Mouse (Mus musculus): Measurements from ENCODE around the gene Olfr1026. TPM values are rescaled to one million over a fixed set of nuclear protein-coding genes. Genes with fewer than 3 reads are reported as not detected.

Olfr1026 gene
- polyA plus RNA-seq, 1 experiment = not detected

GRCm38 (mm10) chr2:85973595-85973994 lies 52.2 kb downstream of the Olfr1026 start, which contains the start of gene Olfr1029:
TSS of gene Olfr1029 (plus strand) at chr2:85973895.
- Histone ChIP-seq H3K4me3 (ENCODE audit: insufficient read depth, poor library complexity, severe bottlenecking) (no peak within 1 kb of the TSS), H3K79me3 (ENCODE audit: low read depth) (no peaks in the 10 kb centered on the region), H3K36me3 (ENCODE audit: control insufficient read depth, insufficient read depth) (no peaks in the 10 kb centered on the region), H3ac (ENCODE audit: control insufficient read depth, insufficient read length, low read depth) (no peak within 1 kb of the TSS), H3K79me2 (ENCODE audit: control insufficient read depth, insufficient read depth) (no peaks in the 10 kb centered on the region), H3K27me3 (ENCODE audit: control insufficient read depth, insufficient read depth, insufficient read length) (no peaks in the 10 kb centered on the region)
- TF ChIP-seq MYOG (IDR thresholded peaks at IDR 0.05; ENCODE audit: control insufficient read depth, extremely low read depth, insufficient read length) (no peak), CEBPB (IDR thresholded peaks at IDR 0.05; ENCODE audit: low read depth) (no peak), CTCF (IDR thresholded peaks at IDR 0.05; ENCODE audit: control insufficient read depth, insufficient read depth, insufficient read length) (no peak), USF1 (IDR thresholded peaks at IDR 0.05; ENCODE audit: low read depth) (no peak), MAX (IDR thresholded peaks at IDR 0.05) (no peak), FOSL1 (IDR thresholded peaks at IDR 0.05; ENCODE audit: insufficient read depth, low read length, poor library complexity, severe bottlenecking) (no peak), MYOD1 (IDR thresholded peaks at IDR 0.05; ENCODE audit: control insufficient read depth, insufficient read length, low read depth) (no peak)

Other genes starting within 250 kb of the Olfr1026 start
- not detected for gene Olfr1006, start 242.8 kb upstream of the Olfr1026 start, polyA plus RNA-seq (2012; fragmentation: generic; extraction: Trizol)
- gene Olfr1008, start 232.1 kb upstream of the Olfr1026 start, polyA plus RNA-seq (2012; fragmentation: generic; extraction: Trizol) = not detected
- not detected for gene Olfr1009, start 206.1 kb upstream of the Olfr1026 start, polyA plus RNA-seq (2012; fragmentation: generic; extraction: Trizol)
- gene Olfr1012, start 158.8 kb upstream of the Olfr1026 start, polyA plus RNA-seq (2012; fragmentation: generic; extraction: Trizol) = not detected
- gene Olfr1013, start 154.5 kb upstream of the Olfr1026 start, polyA plus RNA-seq (2012; fragmentation: generic; extraction: Trizol) = not detected
- gene Olfr1014, start 148.8 kb upstream of the Olfr1026 start, polyA plus RNA-seq (2012; fragmentation: generic; extraction: Trizol) = not detected
- gene Olfr1015, start 139.5 kb upstream of the Olfr1026 start, polyA plus RNA-seq (2012; fragmentation: generic; extraction: Trizol) = not detected
- gene Olfr1016, start 119.0 kb upstream of the Olfr1026 start, polyA plus RNA-seq (2012; fragmentation: generic; extraction: Trizol) = not detected
- not detected for gene Olfr1018, start 103.1 kb upstream of the Olfr1026 start, polyA plus RNA-seq (2012; fragmentation: generic; extraction: Trizol)
- not detected for gene Olfr1019, start 76.1 kb upstream of the Olfr1026 start, polyA plus RNA-seq (2012; fragmentation: generic; extraction: Trizol)
- not detected for gene Olfr1020, start 74.5 kb upstream of the Olfr1026 start, polyA plus RNA-seq (2012; fragmentation: generic; extraction: Trizol)
- not detected for gene Olfr1022, start 53.0 kb upstream of the Olfr1026 start, polyA plus RNA-seq (2012; fragmentation: generic; extraction: Trizol)
- gene Olfr1023, start 35.9 kb upstream of the Olfr1026 start, polyA plus RNA-seq (2012; fragmentation: generic; extraction: Trizol) = not detected
- gene Olfr1024, start 16.5 kb upstream of the Olfr1026 start, polyA plus RNA-seq (2012; fragmentation: generic; extraction: Trizol) = not detected
- not detected for gene Olfr1025-ps1, start 6.4 kb upstream of the Olfr1026 start, polyA plus RNA-seq (2012; fragmentation: generic; extraction: Trizol)
- gene Olfr1028, start 28.9 kb downstream of the Olfr1026 start, polyA plus RNA-seq (2012; fragmentation: generic; extraction: Trizol) = not detected
- gene Olfr1029, start 52.3 kb downstream of the Olfr1026 start, polyA plus RNA-seq (2012; fragmentation: generic; extraction: Trizol) = not detected
- gene Olfr1030, start 57.7 kb downstream of the Olfr1026 start, polyA plus RNA-seq (2012; fragmentation: generic; extraction: Trizol) = not detected
- not detected for gene Olfr1031, start 68.7 kb downstream of the Olfr1026 start, polyA plus RNA-seq (2012; fragmentation: generic; extraction: Trizol)
- gene Olfr1032, start 84.0 kb downstream of the Olfr1026 start, polyA plus RNA-seq (2012; fragmentation: generic; extraction: Trizol) = not detected
- gene Olfr1033, start 99.1 kb downstream of the Olfr1026 start, polyA plus RNA-seq (2012; fragmentation: generic; extraction: Trizol) = not detected
- gene Olfr1034, start 124.3 kb downstream of the Olfr1026 start, polyA plus RNA-seq (2012; fragmentation: generic; extraction: Trizol) = not detected
- not detected for gene Olfr1036, start 152.4 kb downstream of the Olfr1026 start, polyA plus RNA-seq (2012; fragmentation: generic; extraction: Trizol)
- gene Olfr1037, start 165.8 kb downstream of the Olfr1026 start, polyA plus RNA-seq (2012; fragmentation: generic; extraction: Trizol) = not detected
- gene Olfr1039, start 214.4 kb downstream of the Olfr1026 start, polyA plus RNA-seq (2012; fragmentation: generic; extraction: Trizol) = not detected
- not detected for gene Olfr1040, start 225.2 kb downstream of the Olfr1026 start, polyA plus RNA-seq (2012; fragmentation: generic; extraction: Trizol)
- gene Olfr1042, start 240.3 kb downstream of the Olfr1026 start, polyA plus RNA-seq (2012; fragmentation: generic; extraction: Trizol) = not detected
- gene Olfr1043, start 246.0 kb downstream of the Olfr1026 start, polyA plus RNA-seq (2012; fragmentation: generic; extraction: Trizol) = not detected

All from C2C12 (cell line).